Mouse (Mus musculus): ENCODE measurements around the gene Gpr157. TPM values are rescaled to one million over a fixed set of nuclear protein-coding genes. Genes with fewer than 3 reads are reported as not detected.

Gpr157 gene
- polyA plus RNA-seq, 1 experiment from 2014 or later: 0.32 TPM

- DNase-seq (ENCODE audit: extremely low spot score, low spot score): no peak
- WGBS: 60% methylated on average over 15 of the region's 15 CpGs
- Histone ChIP-seq H3K27me3 (ENCODE audit: poor library complexity, severe bottlenecking) (0 out of 2 replicates have a peak, but pooled peaks cover 6% of the 10 kb centered on the region), H3K36me3 (replicated peaks) (no peaks in the 10 kb centered on the region), H3K27ac (no peak overlapping the region), H3K9me3 (no peaks in the 10 kb centered on the region), H3K4me3 (no peak overlapping the region), H3K4me1 (peaks cover 19% of the 10 kb centered on the region)
Measured at GRCm38 (mm10) chr4:150120173-150120833, 33.1 kb downstream of the Gpr157 start.

- H3K4me1 ChIP-seq: peaks cover 19% of the 10 kb centered on the region
- no peak overlapping the region for H3K4me3 ChIP-seq
- DNase-seq (ENCODE audit: extremely low spot score, low spot score): no peak
- WGBS: 84% methylated on average over 8 of the region's 8 CpGs
- H3K27ac ChIP-seq: no peak overlapping the region
- H3K27me3 ChIP-seq (ENCODE audit: poor library complexity, severe bottlenecking): 0 out of 2 replicates have a peak, but pooled peaks cover 6% of the 10 kb centered on the region
- no peaks in the 10 kb centered on the region for H3K9me3 ChIP-seq
- H3K36me3 ChIP-seq (replicated peaks): no peaks in the 10 kb centered on the region
Measured at GRCm38 (mm10) chr4:150121430-150121829, 34.3 kb downstream of the Gpr157 start.

GRCm38 (mm10) chr4:150122476-150122875 lies 35.3 kb downstream of the Gpr157 start:
- no peak overlapping the region for H3K27ac ChIP-seq
- peaks cover 19% of the 10 kb centered on the region for H3K4me1 ChIP-seq
- H3K27me3 ChIP-seq (ENCODE audit: poor library complexity, severe bottlenecking): 0 out of 2 replicates have a peak, but pooled peaks cover 6% of the 10 kb centered on the region
- no peak for DNase-seq (ENCODE audit: extremely low spot score, low spot score)
- H3K36me3 ChIP-seq (replicated peaks): no peaks in the 10 kb centered on the region
- 79% methylated on average over 3 of the region's 3 CpGs for WGBS
- H3K9me3 ChIP-seq: no peaks in the 10 kb centered on the region
- H3K4me3 ChIP-seq: no peak overlapping the region

- Histone ChIP-seq H3K9me3 (no peaks in the 10 kb centered on the region), H3K36me3 (replicated peaks) (no peaks in the 10 kb centered on the region), H3K4me3 (no peak overlapping the region), H3K27me3 (ENCODE audit: poor library complexity, severe bottlenecking) (no peaks in the 10 kb centered on the region), H3K27ac (no peak overlapping the region), H3K4me1 (peaks cover 21% of the 10 kb centered on the region)
- WGBS: 91% methylated on average over 5 of the region's 5 CpGs
- DNase-seq (ENCODE audit: extremely low spot score, low spot score): no peak
Measured at GRCm38 (mm10) chr4:150126373-150126772, 39.2 kb downstream of the Gpr157 start.

GRCm38 (mm10) chr4:150127894-150128293 lies 40.7 kb downstream of the Gpr157 start:
- H3K9me3 ChIP-seq: no peaks in the 10 kb centered on the region
- 94% methylated on average over 7 of the region's 7 CpGs for WGBS
- H3K27ac ChIP-seq: no peak overlapping the region
- no peak for DNase-seq (ENCODE audit: extremely low spot score, low spot score)
- peaks cover 28% of the 10 kb centered on the region for H3K4me1 ChIP-seq
- no peaks in the 10 kb centered on the region for H3K36me3 ChIP-seq (replicated peaks)
- H3K4me3 ChIP-seq: no peak overlapping the region
- peaks cover 7% of the 10 kb centered on the region for H3K27me3 ChIP-seq (ENCODE audit: poor library complexity, severe bottlenecking)

GRCm38 (mm10) chr4:150128571-150128970 lies 41.4 kb downstream of the Gpr157 start:
- H3K36me3 ChIP-seq (replicated peaks): no peaks in the 10 kb centered on the region
- no peak overlapping the region for H3K4me3 ChIP-seq
- DNase-seq (ENCODE audit: extremely low spot score, low spot score): no peak
- peaks cover 10% of the 10 kb centered on the region for H3K27me3 ChIP-seq (ENCODE audit: poor library complexity, severe bottlenecking)
- H3K4me1 ChIP-seq: peaks cover 34% of the 10 kb centered on the region
- H3K9me3 ChIP-seq: no peaks in the 10 kb centered on the region
- WGBS: 66% methylated on average over 8 of the region's 8 CpGs
- no peak overlapping the region for H3K27ac ChIP-seq

- no peak overlapping the region for H3K4me3 ChIP-seq
- WGBS: 42% methylated on average over 2 of the region's 2 CpGs
- DNase-seq (ENCODE audit: extremely low spot score, low spot score): no peak
- H3K36me3 ChIP-seq (replicated peaks): no peaks in the 10 kb centered on the region
- peaks cover 14% of the 10 kb centered on the region for H3K27me3 ChIP-seq (ENCODE audit: poor library complexity, severe bottlenecking)
- H3K27ac ChIP-seq: no peak overlapping the region
- H3K9me3 ChIP-seq: no peaks in the 10 kb centered on the region
- peaks cover 40% of the 10 kb centered on the region for H3K4me1 ChIP-seq
Measured at GRCm38 (mm10) chr4:150130661-150131060, 43.5 kb downstream of the Gpr157 start.

- DNase-seq (ENCODE audit: extremely low spot score, low spot score): no peak
- peak overlapping the region; percentile 37 for H3K4me3 ChIP-seq
- no peaks in the 10 kb centered on the region for H3K36me3 ChIP-seq (replicated peaks)
Measured at GRCm38 (mm10) chr4:150132692-150133271, 45.6 kb downstream of the Gpr157 start.

GRCm38 (mm10) chr4:150135254-150135653 lies 48.1 kb downstream of the Gpr157 start:
- 93% methylated on average over 7 of the region's 7 CpGs for WGBS
- DNase-seq (ENCODE audit: extremely low spot score, low spot score): no peak
- H3K27ac ChIP-seq: no peak overlapping the region
- H3K36me3 ChIP-seq (replicated peaks): no peaks in the 10 kb centered on the region
- no peaks in the 10 kb centered on the region for H3K9me3 ChIP-seq
- H3K4me3 ChIP-seq: no peak overlapping the region
- H3K27me3 ChIP-seq (ENCODE audit: poor library complexity, severe bottlenecking): peaks cover 36% of the 10 kb centered on the region
- peaks cover 64% of the 10 kb centered on the region for H3K4me1 ChIP-seq

More at GRCm38 (mm10) chr4:150132692-150133271, 45.6 kb downstream of the Gpr157 start:
- H3K4me1 ChIP-seq: peaks cover 52% of the 10 kb centered on the region
- 35% methylated on average over 24 of the region's 24 CpGs for WGBS
- 0 out of 2 replicates have a peak overlapping the region, but pooled peaks have one; percentile 40 for H3K27ac ChIP-seq
- peaks cover 24% of the 10 kb centered on the region for H3K27me3 ChIP-seq (ENCODE audit: poor library complexity, severe bottlenecking)
- H3K9me3 ChIP-seq: no peaks in the 10 kb centered on the region

- peak; percentile 74 for DNase-seq (ENCODE audit: extremely low spot score, low spot score)
- Histone ChIP-seq H3K36me3 (replicated peaks) (no peaks in the 10 kb centered on the region), H3K9me3 (no peaks in the 10 kb centered on the region), H3K27ac (no peak overlapping the region), H3K4me3 (no peak overlapping the region), H3K27me3 (ENCODE audit: poor library complexity, severe bottlenecking) (peaks cover 36% of the 10 kb centered on the region), H3K4me1 (peaks cover 51% of the 10 kb centered on the region)
- 4% methylated on average over 10 of the region's 10 CpGs for WGBS
Measured at GRCm38 (mm10) chr4:150136693-150137092, 49.5 kb downstream of the Gpr157 start.

- no peak overlapping the region for H3K27ac ChIP-seq
- peaks cover 51% of the 10 kb centered on the region for H3K4me1 ChIP-seq
- H3K4me3 ChIP-seq: no peak overlapping the region
- H3K9me3 ChIP-seq: no peaks in the 10 kb centered on the region
- H3K27me3 ChIP-seq (ENCODE audit: poor library complexity, severe bottlenecking): peaks cover 33% of the 10 kb centered on the region
- DNase-seq (ENCODE audit: extremely low spot score, low spot score): no peak
- WGBS: 90% methylated on average over 7 of the region's 7 CpGs
- no peaks in the 10 kb centered on the region for H3K36me3 ChIP-seq (replicated peaks)
Measured at GRCm38 (mm10) chr4:150137368-150138083, 50.4 kb downstream of the Gpr157 start.

- Histone ChIP-seq H3K9me3 (no peaks in the 10 kb centered on the region), H3K36me3 (replicated peaks) (no peaks in the 10 kb centered on the region), H3K4me1 (peaks cover 45% of the 10 kb centered on the region), H3K27me3 (ENCODE audit: poor library complexity, severe bottlenecking) (peaks cover 29% of the 10 kb centered on the region), H3K4me3 (peak overlapping the region; percentile 40), H3K27ac (peak overlapping the region; percentile 58; the same call in 1 of the 2 replicates)
- DNase-seq (ENCODE audit: extremely low spot score, low spot score): peak; percentile 72
- WGBS: 34% methylated on average over 9 of the region's 9 CpGs
Measured at GRCm38 (mm10) chr4:150138084-150138543, 50.9 kb downstream of the Gpr157 start.

- H3K9me3 ChIP-seq: peaks cover 3% of the 10 kb centered on the region; the same call in 1 of the 2 replicates
- DNase-seq (ENCODE audit: extremely low spot score, low spot score): no peak
- WGBS: 77% methylated on average over 13 of the region's 13 CpGs
- no peaks in the 10 kb centered on the region for H3K36me3 ChIP-seq (replicated peaks)
- peaks cover 37% of the 10 kb centered on the region for H3K4me1 ChIP-seq
- peaks cover 24% of the 10 kb centered on the region for H3K27me3 ChIP-seq (ENCODE audit: poor library complexity, severe bottlenecking)
- no peak overlapping the region for H3K27ac ChIP-seq
- no peak overlapping the region for H3K4me3 ChIP-seq
Measured at GRCm38 (mm10) chr4:150139090-150139489, 51.9 kb downstream of the Gpr157 start.

All from forebrain, embryonic 10.5 days (tissue).